Mouse (Mus musculus) kidney, postnatal 25 days (tissue): ENCODE results near the gene Nfatc3.

ENCODE experiments used
- DNase-seq, 2 experiments: peaks; one replicate each; pipeline ENCODE4 v3.0.0; 2021; ENCODE audit warnings: mixed read lengths in 2 of 2

Nfatc3 gene

GRCm38 (mm10) chr8:106149025-106149424, 90.4 kb downstream of the Nfatc3 start:
- no peak for DNase-seq

GRCm38 (mm10) chr8:106149801-106150652, 91.4 kb downstream of the Nfatc3 start, which contains the start of gene Pla2g15:
Gene Pla2g15, plus strand, starts transcription at chr8:106150399.
- peak; percentile 93 to 97 for DNase-seq

- DNase-seq = no peak
Measured at GRCm38 (mm10) chr8:106150653-106151000, 92.0 kb downstream of the Nfatc3 start.

- peak in 1 of 2 experiments; percentile 31 for DNase-seq
Measured at GRCm38 (mm10) chr8:106151041-106151440, 92.4 kb downstream of the Nfatc3 start.

GRCm38 (mm10) chr8:106152876-106153275, 94.2 kb downstream of the Nfatc3 start:
- DNase-seq = no peak

- DNase-seq = no peak
Measured at GRCm38 (mm10) chr8:106157419-106157818, 98.8 kb downstream of the Nfatc3 start.

GRCm38 (mm10) chr8:106158381-106158780, 99.7 kb downstream of the Nfatc3 start:
- no peak for DNase-seq

GRCm38 (mm10) chr8:106159876-106160275, 101.2 kb downstream of the Nfatc3 start:
- no peak for DNase-seq

GRCm38 (mm10) chr8:106163251-106163650, 104.6 kb downstream of the Nfatc3 start:
- DNase-seq = no peak

- peak; percentile 71 to 88 for DNase-seq
Measured at GRCm38 (mm10) chr8:106165460-106165859, 106.8 kb downstream of the Nfatc3 start.

GRCm38 (mm10) chr8:106168356-106169016, 109.8 kb downstream of the Nfatc3 start, which contains the start of gene Slc7a6:
Gene Slc7a6, plus strand, starts transcription at chr8:106168857.
- DNase-seq = peak; percentile 83 to 87

GRCm38 (mm10) chr8:106169017-106169933, 110.6 kb downstream of the Nfatc3 start:
- peak in 1 of 2 experiments; percentile 37 for DNase-seq

GRCm38 (mm10) chr8:106169934-106170480, 111.4 kb downstream of the Nfatc3 start:
- no peak for DNase-seq

GRCm38 (mm10) chr8:106173566-106173965, 114.9 kb downstream of the Nfatc3 start:
- no peak for DNase-seq

- DNase-seq = no peak
Measured at GRCm38 (mm10) chr8:106176891-106177290, 118.3 kb downstream of the Nfatc3 start.

- DNase-seq = no peak
Measured at GRCm38 (mm10) chr8:106177594-106177993, 119.0 kb downstream of the Nfatc3 start.

GRCm38 (mm10) chr8:106178428-106178827, 119.8 kb downstream of the Nfatc3 start:
- DNase-seq = no peak
